Mouse (Mus musculus) liver, embryonic 11.5 days (tissue): Measurements from ENCODE around the gene Ccdc38. TPM values are rescaled to one million over a fixed set of nuclear protein-coding genes. Genes with fewer than 3 reads are reported as not detected.
"Not testable (repeated sequence)": the region's sequence is repeated elsewhere in the genome, so short reads cannot be mapped to it uniquely, and the experiment has no call there.

Experiments used
- ATAC-seq: fragments of 200-750 bp; cut with Nextera tagmentation; replicated peaks from 2 replicates; pipeline ENCODE4 v1.8.0; 2017; ENCODE audit warnings: moderate number of reproducible peaks, mild to moderate bottlenecking, moderate TSS enrichment, moderate library complexity; ENCODE audit not compliant: low FRiP score
- DNase-seq: peaks from one replicate; pipeline ENCODE4 v3.0.0-alpha.2; 2017; ENCODE audit warnings: low spot score
- H3K27ac ChIP-seq: fragments of 300-500 bp; sonication (generic); 2 replicates; pipeline ENCODE4 v1.5.1; 2014; ENCODE audit warnings: mild to moderate bottlenecking, low read depth, low read length, control low read depth
- H3K27me3 ChIP-seq: fragments of 300-500 bp; sonication (generic); replicated peaks from 2 replicates; pipeline ENCODE4 v1.6.1; 2014; ENCODE audit warnings: low read length, mixed read lengths; ENCODE audit not compliant: control insufficient read depth, insufficient read depth
- H3K36me3 ChIP-seq: fragments of 300-500 bp; sonication (generic); 2 replicates; pipeline ENCODE4 v1.6.1; 2014; ENCODE audit warnings: mild to moderate bottlenecking, low read length, moderate library complexity, mixed read lengths; ENCODE audit not compliant: control insufficient read depth, insufficient read depth
- H3K4me1 ChIP-seq: fragments of 300-500 bp; sonication (generic); replicated peaks from 2 replicates; pipeline ENCODE4 v1.6.1; 2014; ENCODE audit warnings: low read length, mixed read lengths; ENCODE audit not compliant: control insufficient read depth, insufficient read depth
- H3K4me2 ChIP-seq: fragments of 300-500 bp; sonication (generic); 2 replicates; pipeline ENCODE4 v1.6.1; 2014; ENCODE audit warnings: mild to moderate bottlenecking, control low read depth, moderate library complexity
- H3K4me3 ChIP-seq: fragments of 300-500 bp; sonication (generic); 2 replicates; pipeline ENCODE4 v1.5.1; 2014; ENCODE audit warnings: low read depth, low read length, control low read depth
- H3K9ac ChIP-seq: fragments of 300-500 bp; sonication (generic); 2 replicates; pipeline ENCODE4 v1.6.1; 2014; ENCODE audit warnings: low read depth, low read length, control low read depth
- H3K9me3 ChIP-seq: fragments of 300-500 bp; sonication (generic); 2 replicates; pipeline ENCODE4 v1.6.1; 2016; ENCODE audit warnings: low read length, inconsistent platforms, mixed read lengths; ENCODE audit not compliant: control insufficient read depth
- WGBS: fragments of 180-500 bp; shearing (Covaris S2); extraction: QIAGEN DNeasy Blood & Tissue Kit; methylation state at CpG from one replicate; pipeline ENCODE4 v1.1.7; 2014; 5-methylcytosine and 5-hydroxymethylcytosine counted together
- polyA plus RNA-seq: library from polyadenylated mRNA; unstranded; fragments of >200 nt; fragmentation: Nextera tagmentation; extraction: Ambion mirVana; gene quantifications from 2 replicates; pipeline ENCODE4 v1.2.1, GENCODE M21; 2014

Gene Ccdc38
- polyA plus RNA-seq, 1 experiment from 2014 or later = 0.38 TPM

GRCm38 (mm10) chr10:93541585-93541984 lies 1.2 kb downstream of the Ccdc38 start:
- no peak overlapping the region for H3K9ac ChIP-seq
- H3K27ac ChIP-seq = no peak overlapping the region
- 85% methylated on average over 1 of the region's 1 CpGs for WGBS
- DNase-seq (no peak), ATAC-seq (no peak)
- peaks cover 2% of the 10 kb centered on the region; the same call in 1 of the 2 replicates for H3K27me3 ChIP-seq
- no peak overlapping the region for H3K4me3 ChIP-seq
- H3K4me2 ChIP-seq = no peak overlapping the region
- no peaks in the 10 kb centered on the region for H3K9me3 ChIP-seq
- peaks cover 8% of the 10 kb centered on the region for H3K4me1 ChIP-seq
- no peaks in the 10 kb centered on the region for H3K36me3 ChIP-seq

GRCm38 (mm10) chr10:93542356-93542755 lies 1.9 kb downstream of the Ccdc38 start:
- ATAC-seq (no peak), DNase-seq (no peak)
- no peak overlapping the region for H3K4me3 ChIP-seq
- no peak overlapping the region for H3K9ac ChIP-seq
- H3K4me2 ChIP-seq = no peak overlapping the region
- no peaks in the 10 kb centered on the region for H3K36me3 ChIP-seq
- WGBS = 62% methylated on average over 4 of the region's 4 CpGs
- H3K4me1 ChIP-seq = peaks cover 8% of the 10 kb centered on the region
- H3K27ac ChIP-seq = no peak overlapping the region
- peaks cover 2% of the 10 kb centered on the region; the same call in 1 of the 2 replicates for H3K27me3 ChIP-seq
- no peaks in the 10 kb centered on the region for H3K9me3 ChIP-seq

- 60% methylated on average over 6 of the region's 6 CpGs for WGBS
- H3K9me3 ChIP-seq = no peaks in the 10 kb centered on the region
- ATAC-seq (no peak), DNase-seq (no peak)
- H3K4me1 ChIP-seq = peaks cover 8% of the 10 kb centered on the region
- H3K27ac ChIP-seq = no peak overlapping the region
- H3K4me3 ChIP-seq = no peak overlapping the region
- no peaks in the 10 kb centered on the region for H3K36me3 ChIP-seq
- H3K9ac ChIP-seq = no peak overlapping the region
- no peaks in the 10 kb centered on the region for H3K27me3 ChIP-seq
- H3K4me2 ChIP-seq = no peak overlapping the region
These were observed 2.7 kb downstream of the Ccdc38 start for GRCm38 (mm10) chr10:93543176-93543575.

GRCm38 (mm10) chr10:93544172-93544571 lies 3.7 kb downstream of the Ccdc38 start:
- no peaks in the 10 kb centered on the region for H3K36me3 ChIP-seq
- no peaks in the 10 kb centered on the region for H3K9me3 ChIP-seq
- no peak overlapping the region for H3K27ac ChIP-seq
- no peak overlapping the region for H3K4me3 ChIP-seq
- no peak overlapping the region for H3K4me2 ChIP-seq
- H3K9ac ChIP-seq = no peak overlapping the region
- peaks cover 8% of the 10 kb centered on the region for H3K4me1 ChIP-seq
- ATAC-seq (no peak), DNase-seq (no peak)
- H3K27me3 ChIP-seq = no peaks in the 10 kb centered on the region
- WGBS = 67% methylated on average over 5 of the region's 5 CpGs

GRCm38 (mm10) chr10:93547741-93548270 lies 7.4 kb downstream of the Ccdc38 start:
- no peaks in the 10 kb centered on the region for H3K4me1 ChIP-seq
- H3K27me3 ChIP-seq = no peaks in the 10 kb centered on the region
- no peak overlapping the region for H3K9ac ChIP-seq
- H3K9me3 ChIP-seq = no peaks in the 10 kb centered on the region
- H3K36me3 ChIP-seq = no peaks in the 10 kb centered on the region
- 91% methylated on average over 4 of the region's 4 CpGs for WGBS
- H3K4me3 ChIP-seq = no peak overlapping the region
- no peak overlapping the region for H3K4me2 ChIP-seq
- ATAC-seq (no peak), DNase-seq (no peak)
- H3K27ac ChIP-seq = no peak overlapping the region

GRCm38 (mm10) chr10:93548991-93549390 lies 8.6 kb downstream of the Ccdc38 start:
- WGBS = 14% methylated on average over 7 of the region's 7 CpGs
- H3K36me3 ChIP-seq = no peaks in the 10 kb centered on the region
- H3K27ac ChIP-seq = no peak overlapping the region
- H3K4me2 ChIP-seq = no peak overlapping the region
- ATAC-seq (peak; percentile 64), DNase-seq (peak; percentile 51)
- H3K9ac ChIP-seq = no peak overlapping the region
- no peaks in the 10 kb centered on the region for H3K27me3 ChIP-seq
- no peak overlapping the region for H3K4me3 ChIP-seq
- H3K9me3 ChIP-seq = no peaks in the 10 kb centered on the region
- no peaks in the 10 kb centered on the region for H3K4me1 ChIP-seq

- no peak overlapping the region for H3K9ac ChIP-seq
- no peak overlapping the region for H3K27ac ChIP-seq
- WGBS = 73% methylated on average over 10 of the region's 10 CpGs
- H3K4me1 ChIP-seq = no peaks in the 10 kb centered on the region
- H3K4me3 ChIP-seq = no peak overlapping the region
- ATAC-seq (no peak), DNase-seq (no peak)
- H3K36me3 ChIP-seq = no peaks in the 10 kb centered on the region
- H3K9me3 ChIP-seq = no peaks in the 10 kb centered on the region
- H3K27me3 ChIP-seq = no peaks in the 10 kb centered on the region
- H3K4me2 ChIP-seq = no peak overlapping the region
These were observed 9.4 kb downstream of the Ccdc38 start for GRCm38 (mm10) chr10:93549821-93550220.

- WGBS = 74% methylated on average over 8 of the region's 8 CpGs
- H3K9me3 ChIP-seq = no peaks in the 10 kb centered on the region
- no peaks in the 10 kb centered on the region for H3K27me3 ChIP-seq
- no peak overlapping the region for H3K9ac ChIP-seq
- no peaks in the 10 kb centered on the region for H3K36me3 ChIP-seq
- ATAC-seq = no peak
- no peak for DNase-seq
- no peak overlapping the region for H3K4me3 ChIP-seq
- no peaks in the 10 kb centered on the region for H3K4me1 ChIP-seq
- H3K27ac ChIP-seq = no peak overlapping the region
- no peak overlapping the region for H3K4me2 ChIP-seq
These were observed 12.2 kb downstream of the Ccdc38 start for GRCm38 (mm10) chr10:93552596-93552995.

GRCm38 (mm10) chr10:93557971-93558370 lies 17.5 kb downstream of the Ccdc38 start:
- WGBS = 77% methylated on average over 2 of the region's 2 CpGs
- not testable (repeated sequence) for H3K27ac ChIP-seq, H3K9me3 ChIP-seq, DNase-seq, H3K36me3 ChIP-seq, H3K4me3 ChIP-seq, ATAC-seq, H3K4me1 ChIP-seq, H3K27me3 ChIP-seq, H3K9ac ChIP-seq, H3K4me2 ChIP-seq
